Mouse (Mus musculus) right cerebral cortex, postnatal 14 days (tissue): ENCODE results near the gene Nanog.

ENCODE experiments used
- DNase-seq: peaks from one replicate; pipeline ENCODE4 v3.0.0; 2022

Gene Nanog

DNA sequence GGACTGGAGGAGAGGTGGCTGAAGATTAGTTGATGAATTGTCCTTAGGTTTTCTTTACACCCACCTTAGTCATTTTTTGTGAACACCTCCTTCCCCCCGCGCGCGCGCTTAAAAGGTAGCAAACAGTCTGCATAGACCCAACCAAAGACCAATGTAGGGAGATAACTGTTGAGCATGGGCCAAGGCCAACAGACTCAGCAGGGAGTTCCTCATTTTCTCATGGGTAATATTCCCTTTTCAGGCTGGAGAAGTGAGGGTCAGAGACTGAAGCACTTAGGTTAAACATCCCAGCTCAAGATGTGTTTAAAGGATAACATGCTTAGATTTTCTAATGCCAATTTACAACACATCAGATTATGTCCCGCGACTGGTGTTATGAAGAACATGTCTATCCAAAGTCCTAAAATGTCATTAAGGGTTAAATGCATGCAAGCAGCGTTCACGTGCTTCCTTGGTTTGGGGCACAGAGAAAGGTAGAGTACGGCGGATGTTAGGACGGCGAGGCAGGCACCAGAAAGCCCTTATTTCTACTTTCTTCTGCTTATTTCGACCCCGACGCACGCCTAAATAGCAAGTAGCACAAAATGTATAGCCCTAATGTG lies 56.7 kb downstream of the Nanog start:
- no peak for DNase-seq
